Mouse (Mus musculus) liver, embryonic 13.5 days (tissue): Measurements from ENCODE around the gene Robo4. TPM values are rescaled to one million over a fixed set of nuclear protein-coding genes. Genes with fewer than 3 reads are reported as not detected.

Source experiments
- ATAC-seq: fragments of 200-750 bp; cut with Nextera tagmentation; 2 replicates; pipeline ENCODE4 v1.8.0; 2017; ENCODE audit warnings: low read depth, mild to moderate bottlenecking, moderate number of reproducible peaks, moderate library complexity
- DNase-seq: peaks from one replicate; pipeline ENCODE4 v3.0.0; 2022
- H3K27ac ChIP-seq: fragments of 300-500 bp; sonication (generic); 2 replicates; pipeline ENCODE4 v1.5.1; 2015; ENCODE audit warnings: moderate library complexity, mild to moderate bottlenecking, inconsistent platforms
- H3K27me3 ChIP-seq: fragments of 300-500 bp; sonication (generic); 2 replicates; pipeline ENCODE4 v1.6.1; 2015; ENCODE audit warnings: mild to moderate bottlenecking, inconsistent platforms
- H3K36me3 ChIP-seq: fragments of 300-500 bp; sonication (generic); 2 replicates; pipeline ENCODE4 v1.6.1; 2015; ENCODE audit warnings: mild to moderate bottlenecking, inconsistent platforms
- H3K4me1 ChIP-seq: fragments of 300-500 bp; sonication (generic); replicated peaks from 2 replicates; pipeline ENCODE4 v1.6.1; 2015; ENCODE audit warnings: inconsistent platforms
- H3K4me2 ChIP-seq: fragments of 300-500 bp; sonication (generic); 2 replicates; pipeline ENCODE4 v1.6.1; 2015; ENCODE audit warnings: inconsistent platforms, mild to moderate bottlenecking, moderate library complexity
- H3K4me3 ChIP-seq: fragments of 300-500 bp; sonication (generic); replicated peaks from 2 replicates; pipeline ENCODE4 v1.5.1; 2015; ENCODE audit warnings: mild to moderate bottlenecking, inconsistent platforms
- H3K9ac ChIP-seq: fragments of 300-500 bp; sonication (generic); 2 replicates; pipeline ENCODE4 v1.6.1; 2015; ENCODE audit warnings: mild to moderate bottlenecking, inconsistent platforms
- H3K9me3 ChIP-seq: fragments of 300-500 bp; sonication (generic); replicated peaks from 2 replicates; pipeline ENCODE4 v1.6.1; 2016; ENCODE audit warnings: inconsistent platforms
- WGBS: fragments of 180-500 bp; shearing (Covaris S2); methylation state at CpG from one replicate; pipeline ENCODE4 v1.1.7; 2015; ENCODE audit not compliant: insufficient replicate concordance; 5-methylcytosine and 5-hydroxymethylcytosine counted together
- polyA plus RNA-seq: library from polyadenylated mRNA; unstranded; fragments of >200 nt; fragmentation: Nextera tagmentation; extraction: Ambion mirVana; gene quantifications from 2 replicates; pipeline ENCODE4 v1.2.1, GENCODE M21; 2015

Gene Robo4
- polyA plus RNA-seq, 1 experiment from 2014 or later = 2.0 TPM

DNA sequence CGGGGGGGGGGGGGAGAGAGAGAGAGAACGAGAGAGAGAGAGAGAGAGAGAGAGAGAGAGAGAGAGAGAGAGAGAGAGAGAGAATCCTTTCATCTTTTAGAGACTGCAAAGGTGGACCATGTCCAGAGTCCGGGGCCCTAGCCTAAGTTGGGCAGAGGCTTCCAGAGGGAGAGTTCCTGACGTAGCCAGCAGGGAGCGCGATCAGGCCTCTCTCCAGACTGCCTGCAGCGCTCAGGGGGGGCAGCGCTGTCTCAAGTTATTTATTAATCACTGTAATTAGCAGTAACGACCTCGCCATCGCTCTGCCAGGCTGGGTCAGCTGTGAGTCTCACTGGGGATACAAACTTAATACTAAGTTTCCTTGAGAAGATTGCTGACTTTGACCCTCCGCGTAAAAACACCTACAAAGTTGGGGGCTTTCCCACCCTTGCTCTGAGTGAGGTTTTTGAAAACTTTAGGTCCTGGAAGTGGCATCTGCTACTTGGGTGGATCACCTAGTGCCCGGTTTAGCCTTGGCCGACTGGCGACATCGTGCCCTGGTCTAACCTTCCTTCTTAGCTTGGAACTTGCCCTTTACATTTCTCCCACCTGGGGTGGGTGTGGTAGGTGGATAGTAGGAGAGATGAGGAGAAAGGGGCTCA is 30.4 kb downstream of the Robo4 start:
- Histone ChIP-seq H3K27me3 (peaks cover 90% of the 10 kb centered on the region), H3K9me3 (no peaks in the 10 kb centered on the region), H3K4me1 (no peaks in the 10 kb centered on the region), H3K36me3 (no peaks in the 10 kb centered on the region), H3K9ac (no peak overlapping the region), H3K27ac (no peak overlapping the region), H3K4me3 (peak overlapping the region; percentile 14; the same call in 1 of the 2 replicates), H3K4me2 (no peak overlapping the region)
- ATAC-seq (no peak), DNase-seq (no peak)
- 4% methylated on average over 16 of the region's 17 CpGs for WGBS

DNA sequence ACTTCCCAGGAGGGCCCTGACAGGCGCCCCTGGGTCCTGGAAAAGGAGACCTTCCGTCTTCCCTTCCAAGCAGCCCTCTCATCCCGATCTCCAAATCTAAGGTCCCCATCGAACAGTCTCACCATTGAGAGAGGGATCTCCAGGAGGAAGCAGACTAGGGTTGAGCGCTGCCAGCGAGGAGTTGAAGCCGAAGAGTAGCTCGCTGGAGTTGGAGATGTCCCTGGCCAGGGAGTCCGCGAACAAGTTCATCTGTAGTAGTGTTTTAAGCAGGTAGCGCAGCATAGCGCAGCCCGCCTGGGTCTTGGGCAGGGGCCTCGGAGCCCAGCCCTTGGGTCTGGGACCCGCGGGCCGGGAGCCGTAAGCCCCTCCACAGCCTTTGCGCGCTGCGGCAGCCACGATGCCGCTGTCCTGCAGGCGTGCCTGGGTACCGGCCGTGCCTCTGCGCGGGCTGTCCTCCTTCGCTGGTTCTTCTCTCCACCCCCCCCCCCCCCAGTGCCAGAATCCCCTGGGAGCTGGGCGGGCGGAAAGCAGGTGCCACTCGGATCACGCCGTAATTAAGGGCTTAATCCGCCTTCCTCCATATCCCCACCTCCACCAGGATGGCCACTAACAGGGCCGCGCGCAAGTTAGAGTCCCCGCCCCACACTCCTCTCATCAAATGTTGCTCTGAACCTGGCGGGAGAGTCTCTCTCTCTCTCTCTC is 31.2 kb downstream of the Robo4 start, which contains the start of gene Robo3:
Gene Robo3 (minus strand): TSS at position 527 of the 702 bp plus-strand sequence.
- Histone ChIP-seq H3K4me2 (peak within 1 kb of the TSS; percentile 29; the same call in 1 of the 2 replicates), H3K36me3 (no peaks in the 10 kb centered on the region), H3K4me3 (peak within 1 kb of the TSS; percentile 14; the same call in 1 of the 2 replicates), H3K4me1 (no peaks in the 10 kb centered on the region), H3K9ac (no peak within 1 kb of the TSS), H3K27me3 (peaks cover 83% of the 10 kb centered on the region), H3K9me3 (no peaks in the 10 kb centered on the region), H3K27ac (no peak within 1 kb of the TSS)
- ATAC-seq (no peak), DNase-seq (no peak)
- WGBS = 2% methylated on average over 40 of the region's 40 CpGs

DNA sequence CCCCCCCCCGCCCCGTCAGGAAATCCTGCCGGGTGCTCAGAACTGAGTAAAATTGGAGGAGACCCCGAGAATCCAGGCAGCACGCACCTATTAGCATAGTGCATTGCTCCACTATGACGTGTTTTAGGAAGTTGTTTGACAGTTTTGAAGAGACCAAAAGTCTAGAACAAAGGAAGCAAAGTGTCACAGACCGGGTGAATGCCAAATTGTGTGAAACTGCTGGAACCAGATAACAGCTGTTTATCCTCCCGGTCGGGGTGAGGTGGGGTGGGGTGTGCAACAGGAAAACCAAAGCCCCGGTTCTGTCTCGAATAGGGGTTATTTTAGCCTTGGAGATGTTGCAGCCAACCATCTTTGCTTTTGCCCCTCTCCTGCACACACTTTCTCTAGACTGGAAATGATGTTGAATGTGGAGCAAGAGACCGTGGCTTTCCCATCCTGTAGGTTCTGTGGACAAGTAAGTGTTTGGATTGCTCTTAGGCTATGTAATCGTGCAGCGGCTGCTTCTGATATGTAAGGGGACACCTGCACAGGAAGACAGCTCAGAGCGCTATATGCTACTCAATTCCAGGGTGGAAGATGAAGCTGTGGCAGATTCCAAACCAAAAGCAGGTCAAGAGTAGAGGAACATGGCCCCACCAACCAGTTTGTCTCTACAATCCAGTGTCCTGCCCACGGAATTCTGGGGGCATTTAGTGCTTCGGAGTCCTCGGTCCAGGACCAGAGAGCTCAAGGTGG is 32.3 kb downstream of the Robo4 start:
- ATAC-seq = no peak
- Histone ChIP-seq H3K4me2 (no peak overlapping the region), H3K36me3 (no peaks in the 10 kb centered on the region), H3K27ac (no peak overlapping the region), H3K4me1 (no peaks in the 10 kb centered on the region), H3K9me3 (no peaks in the 10 kb centered on the region), H3K4me3 (no peak overlapping the region), H3K27me3 (peaks cover 73% of the 10 kb centered on the region), H3K9ac (no peak overlapping the region)
- DNase-seq = no peak
- under 1% methylated on average over 18 of the region's 18 CpGs for WGBS

DNA sequence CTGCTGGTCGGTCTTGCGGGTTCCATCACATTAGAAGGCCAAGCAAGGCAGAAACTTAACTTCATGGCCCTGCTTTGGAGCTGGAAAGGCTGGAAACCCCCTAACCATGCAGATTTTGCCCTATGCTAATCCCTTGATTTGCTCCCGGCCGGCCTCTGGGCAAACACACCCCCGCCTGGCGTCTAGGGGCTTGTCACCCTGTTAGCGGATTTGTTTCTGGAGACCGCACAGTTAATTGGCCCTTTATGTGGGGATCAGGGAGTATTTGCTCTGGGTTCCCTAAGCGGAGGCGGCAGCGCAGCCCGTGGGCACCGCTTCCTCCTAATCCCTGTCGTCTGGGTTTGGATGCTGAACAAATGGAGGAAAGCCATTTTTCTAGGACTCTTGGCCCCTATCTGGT is 33.2 kb downstream of the Robo4 start:
- H3K27ac ChIP-seq = no peak overlapping the region
- no peaks in the 10 kb centered on the region for H3K36me3 ChIP-seq
- H3K4me2 ChIP-seq = no peak overlapping the region
- no peak overlapping the region for H3K4me3 ChIP-seq
- no peak overlapping the region for H3K9ac ChIP-seq
- no peaks in the 10 kb centered on the region for H3K9me3 ChIP-seq
- no peak for ATAC-seq
- DNase-seq = no peak
- no peaks in the 10 kb centered on the region for H3K4me1 ChIP-seq
- peaks cover 64% of the 10 kb centered on the region for H3K27me3 ChIP-seq
- 9% methylated on average over 14 of the region's 14 CpGs for WGBS

DNA sequence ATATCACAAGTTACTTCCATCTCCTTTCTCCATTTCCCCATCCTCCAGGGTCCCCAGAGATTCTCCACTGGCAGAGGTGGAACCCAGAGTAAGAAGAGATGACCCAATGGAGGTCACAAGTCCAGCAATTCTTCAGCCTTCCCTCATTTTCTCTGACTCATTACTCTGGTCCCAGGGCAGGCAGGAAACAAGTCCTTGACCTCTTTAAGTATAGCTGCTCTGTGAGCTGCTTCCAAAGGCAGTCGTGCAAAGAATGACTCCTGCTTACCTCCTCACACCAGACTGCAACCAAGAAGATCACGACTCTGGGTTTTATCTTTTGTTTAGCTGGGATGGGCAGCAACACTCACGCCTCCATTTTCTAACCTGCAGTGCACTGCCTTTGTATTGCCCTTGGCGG is 33.9 kb downstream of the Robo4 start:
- Histone ChIP-seq H3K27me3 (peaks cover 57% of the 10 kb centered on the region), H3K9ac (no peak overlapping the region), H3K27ac (no peak overlapping the region), H3K4me2 (no peak overlapping the region), H3K4me3 (no peak overlapping the region), H3K36me3 (no peaks in the 10 kb centered on the region), H3K9me3 (no peaks in the 10 kb centered on the region), H3K4me1 (no peaks in the 10 kb centered on the region)
- 5% methylated on average over 4 of the region's 4 CpGs for WGBS
- DNase-seq (no peak), ATAC-seq (no peak)

DNA sequence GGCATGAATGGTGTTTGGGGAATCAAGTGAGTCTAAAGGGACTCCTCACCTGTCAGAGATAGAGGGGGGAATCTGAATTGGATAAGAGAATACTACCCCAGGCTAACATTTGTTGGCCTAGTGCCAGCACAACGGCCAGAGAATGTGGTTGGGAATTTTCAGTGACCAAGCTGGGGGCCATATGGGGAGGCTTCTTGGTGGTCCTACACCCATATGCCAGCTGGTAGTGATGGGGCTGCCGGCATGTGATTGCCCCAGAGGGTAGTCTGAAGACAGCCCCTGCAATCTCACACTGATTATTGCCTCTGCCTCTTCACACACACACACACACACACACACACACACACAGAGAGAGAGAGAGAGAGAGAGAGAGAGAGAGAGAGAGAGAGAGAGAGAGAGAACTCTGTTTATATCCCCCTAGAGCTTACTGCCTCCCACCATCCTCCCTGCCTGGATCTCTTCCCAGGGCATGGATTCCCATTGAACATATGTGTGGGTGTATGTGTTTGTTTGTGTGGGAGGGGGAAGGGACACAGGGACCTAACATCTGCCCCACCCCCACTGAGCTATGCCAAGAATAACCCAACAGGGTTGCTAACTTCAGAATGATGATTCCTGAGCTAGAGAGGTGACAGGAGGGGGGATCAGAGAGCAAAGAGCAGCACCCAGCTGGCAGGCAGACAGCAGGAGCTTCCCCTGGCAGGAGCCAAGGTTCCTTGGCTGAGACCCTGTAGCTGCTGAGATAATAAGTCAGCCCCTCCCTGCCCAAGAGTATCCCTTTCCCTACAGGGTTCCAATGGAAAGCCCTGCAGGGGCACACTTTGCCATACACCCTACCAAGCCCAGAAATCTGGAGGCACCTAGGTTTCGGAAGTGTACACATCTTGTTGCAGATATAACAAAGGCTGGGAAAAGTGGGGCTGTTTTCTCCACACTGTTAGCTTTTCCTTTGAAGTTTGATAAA is 36.4 kb downstream of the Robo4 start:
- Histone ChIP-seq H3K27me3 (peaks cover 33% of the 10 kb centered on the region), H3K4me1 (no peaks in the 10 kb centered on the region), H3K9ac (no peak overlapping the region), H3K27ac (no peak overlapping the region), H3K36me3 (no peaks in the 10 kb centered on the region), H3K4me3 (no peak overlapping the region), H3K9me3 (no peaks in the 10 kb centered on the region), H3K4me2 (no peak overlapping the region)
- DNase-seq = no peak
- 38% methylated on average over 3 of the region's 3 CpGs for WGBS
- ATAC-seq = no peak

DNA sequence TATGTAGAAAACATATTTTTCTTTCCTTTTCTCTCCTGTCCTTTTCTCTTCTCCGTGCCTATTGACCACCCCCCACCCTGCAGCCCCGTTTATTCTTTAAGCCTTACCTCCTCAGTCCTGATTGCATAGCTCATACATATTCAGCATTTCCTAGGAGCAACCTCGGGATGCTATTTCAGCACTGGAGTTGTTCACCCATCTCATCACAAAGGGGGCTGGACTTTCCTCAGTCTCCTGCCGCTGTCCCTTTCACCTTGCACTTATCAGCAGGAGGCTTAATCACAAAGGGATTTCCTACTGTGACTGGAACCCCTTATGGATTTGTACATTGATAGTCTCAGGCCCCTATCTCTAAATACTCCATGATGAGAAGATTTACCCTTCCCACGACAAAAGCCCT is 50.7 kb downstream of the Robo4 start:
- Histone ChIP-seq H3K4me1 (no peaks in the 10 kb centered on the region), H3K36me3 (no peaks in the 10 kb centered on the region), H3K4me3 (no peak overlapping the region), H3K4me2 (no peak overlapping the region), H3K27ac (no peak overlapping the region), H3K9me3 (no peaks in the 10 kb centered on the region), H3K9ac (no peak overlapping the region), H3K27me3 (peaks cover 75% of the 10 kb centered on the region)
- ATAC-seq (no peak), DNase-seq (no peak)
- 2% methylated on average over 5 of the region's 5 CpGs for WGBS

DNA sequence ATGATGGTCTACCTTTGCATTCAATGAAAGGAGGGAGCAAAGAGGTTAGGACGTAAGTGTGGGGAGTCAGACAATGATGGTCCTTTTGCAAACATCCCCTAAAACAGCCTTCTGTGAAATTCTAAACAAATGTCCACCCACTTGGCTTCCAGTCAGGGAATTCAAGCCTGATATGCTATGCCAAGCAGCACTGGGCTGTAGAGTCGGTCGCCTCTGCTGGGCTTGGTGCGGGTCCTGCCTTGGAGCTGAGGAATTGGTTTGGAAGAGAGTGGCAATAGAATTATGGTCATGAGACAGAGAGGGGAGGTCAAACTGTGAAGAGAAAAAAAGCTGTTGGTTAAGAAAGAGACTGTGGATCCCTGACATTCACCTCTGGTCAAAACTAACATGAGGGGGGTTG is 51.6 kb downstream of the Robo4 start:
- Histone ChIP-seq H3K27ac (no peak overlapping the region), H3K4me3 (no peak overlapping the region), H3K9me3 (no peaks in the 10 kb centered on the region), H3K27me3 (peaks cover 82% of the 10 kb centered on the region), H3K4me1 (no peaks in the 10 kb centered on the region), H3K36me3 (no peaks in the 10 kb centered on the region), H3K9ac (no peak overlapping the region), H3K4me2 (no peak overlapping the region)
- DNase-seq (no peak), ATAC-seq (no peak)
- 34% methylated on average over 4 of the region's 4 CpGs for WGBS

DNA sequence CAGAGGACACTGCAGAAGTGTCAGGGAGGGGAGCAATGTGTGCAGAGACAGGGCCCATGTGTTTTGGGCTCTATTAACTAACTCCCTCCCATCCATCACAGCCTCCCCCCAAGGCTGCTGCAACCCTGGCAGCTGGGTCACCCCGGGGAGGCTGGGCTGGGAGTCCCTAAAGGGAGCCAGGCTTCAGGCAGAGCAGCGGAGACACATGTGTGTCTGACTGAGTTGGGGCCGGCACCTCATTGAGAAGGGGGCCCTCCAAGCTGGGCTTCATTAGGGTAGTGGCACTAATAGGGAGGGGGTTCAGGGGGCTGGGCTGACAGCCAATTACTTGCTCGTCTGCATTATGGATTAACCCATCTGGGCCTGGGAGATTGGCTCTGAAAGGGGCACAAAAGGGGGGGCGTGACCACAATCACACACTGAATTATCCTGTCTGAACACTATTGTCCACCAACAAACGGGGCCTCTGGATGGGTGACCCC is 52.4 kb downstream of the Robo4 start:
- no peak for DNase-seq
- WGBS = 11% methylated on average over 6 of the region's 6 CpGs
- Histone ChIP-seq H3K9me3 (no peaks in the 10 kb centered on the region), H3K4me2 (no peak overlapping the region), H3K4me1 (no peaks in the 10 kb centered on the region), H3K27ac (no peak overlapping the region), H3K36me3 (no peaks in the 10 kb centered on the region), H3K27me3 (peaks cover 86% of the 10 kb centered on the region), H3K9ac (no peak overlapping the region), H3K4me3 (no peak overlapping the region)
- ATAC-seq = no peak

DNA sequence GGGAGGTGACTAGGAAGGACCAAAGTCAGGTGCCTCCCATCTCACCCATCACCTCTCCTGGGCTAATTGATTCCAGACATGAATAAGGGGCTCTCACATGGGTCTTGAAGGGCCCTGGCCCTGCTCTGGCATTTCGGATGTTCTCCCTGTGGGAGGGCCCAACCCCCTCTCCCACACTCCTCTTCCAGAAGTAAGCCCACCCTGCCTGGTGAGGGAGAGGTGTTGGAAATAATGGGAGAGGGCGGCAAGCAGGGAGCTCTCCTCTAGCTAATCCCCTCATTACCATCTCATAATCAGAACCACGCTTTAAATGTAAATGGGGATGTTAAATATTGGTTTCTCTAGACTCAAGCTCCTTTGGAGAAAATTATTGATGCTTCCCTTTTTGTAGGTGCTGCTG is 53.3 kb downstream of the Robo4 start:
- Histone ChIP-seq H3K27me3 (peaks cover 92% of the 10 kb centered on the region), H3K4me2 (no peak overlapping the region), H3K36me3 (no peaks in the 10 kb centered on the region), H3K27ac (no peak overlapping the region), H3K9me3 (no peaks in the 10 kb centered on the region), H3K9ac (no peak overlapping the region), H3K4me3 (no peak overlapping the region), H3K4me1 (peaks cover 3% of the 10 kb centered on the region; the same call in 1 of the 2 replicates)
- ATAC-seq = no peak
- 15% methylated on average over 3 of the region's 3 CpGs for WGBS
- no peak for DNase-seq
